Mouse (Mus musculus): Measurements from ENCODE around the gene Zfp239.
"Not testable (repeated sequence)": the region's sequence is repeated elsewhere in the genome, so short reads cannot be mapped to it uniquely, and the experiment has no call there.

Gene Zfp239

DNA sequence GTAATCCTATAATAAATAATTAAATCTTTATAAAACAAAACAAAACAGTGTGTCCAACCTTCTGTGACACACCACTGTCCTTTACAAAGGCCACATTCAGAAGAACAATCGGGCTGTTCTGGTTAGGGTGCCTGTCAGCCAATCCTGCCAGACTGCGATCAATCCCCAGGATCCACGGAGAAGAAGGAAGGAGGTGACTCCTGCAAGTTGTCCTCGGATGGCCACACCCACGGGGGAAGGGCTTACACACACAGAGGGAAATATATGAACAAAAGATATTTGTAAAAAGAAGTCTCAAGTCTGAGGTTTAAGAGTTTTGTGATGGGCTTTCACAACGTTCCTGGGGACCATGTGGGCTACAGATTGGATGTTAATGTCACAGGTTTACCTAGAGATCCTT, at the start of gene Zfp239:
Gene Zfp239 (plus strand): TSS at position 253 of the 400 bp plus-strand sequence.
- in situ Hi-C loops (cut with MboI, MseI) = loop anchor here (10.0 kb wide), 1 partner anchor 1907 kb away; no protein-coding TSS in a partner anchor

DNA sequence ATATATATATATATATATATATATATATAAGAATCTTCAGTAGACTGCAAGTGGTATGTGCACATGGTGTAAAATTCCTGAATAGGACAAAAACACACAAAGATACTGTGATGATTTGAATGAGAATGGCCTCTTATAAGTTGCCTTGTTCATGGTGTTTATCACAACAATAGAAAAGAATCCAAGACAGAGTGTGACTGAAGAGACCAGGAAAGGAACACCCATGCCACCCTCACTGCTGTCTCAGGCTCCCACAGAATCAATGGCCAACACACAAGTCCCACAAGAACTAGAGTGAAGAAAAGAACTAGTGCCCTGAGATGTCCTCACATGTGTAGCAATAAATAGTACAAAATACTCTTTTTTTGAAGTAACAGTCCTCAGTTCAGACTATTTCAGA, 47.2 kb upstream of the Zfp239 start:
- in situ Hi-C loops (cut with MboI, MseI) = no loop called here

DNA sequence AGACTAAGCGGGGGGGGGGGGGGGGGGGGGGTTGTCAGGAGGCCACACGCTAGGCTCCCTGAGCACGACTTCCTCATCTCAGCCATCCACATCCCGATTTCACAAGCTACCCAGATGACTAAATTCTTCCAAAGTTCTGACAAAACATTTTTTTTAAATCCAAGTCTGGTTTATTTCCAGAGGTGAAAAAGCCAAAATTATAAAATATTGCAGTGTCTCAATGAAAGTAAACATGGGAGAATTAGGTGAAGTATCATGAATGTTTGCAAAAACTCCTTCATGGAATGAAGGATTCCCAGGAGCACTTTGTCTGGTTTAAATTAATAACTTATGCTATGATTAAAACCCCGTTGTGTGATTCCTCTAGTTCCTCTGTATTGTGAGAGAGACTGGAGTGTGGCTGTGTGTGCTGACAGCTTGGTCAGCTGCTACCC, 44.8 kb upstream of the Zfp239 start:
- in situ Hi-C loops (cut with MboI, MseI) = no loop called here

DNA sequence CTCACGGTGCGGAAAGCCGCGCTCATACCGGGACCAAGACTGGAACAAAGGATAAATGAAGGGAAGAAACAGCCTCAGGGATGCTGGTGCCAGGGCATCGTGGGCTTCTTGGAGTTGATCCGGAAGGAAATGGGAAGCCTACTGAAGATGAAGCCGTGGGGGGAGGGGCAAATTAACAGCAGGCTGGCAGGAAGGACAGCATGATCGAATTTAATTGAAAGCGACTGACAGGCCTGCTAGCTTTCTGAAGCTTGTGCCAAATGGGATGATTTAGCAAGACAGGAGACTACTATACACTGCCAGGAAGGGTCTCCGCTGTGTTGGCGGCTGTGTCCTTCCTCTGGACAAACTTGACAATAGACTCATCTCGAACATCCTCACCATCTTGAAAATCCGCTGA, 41.6 kb upstream of the Zfp239 start:
- in situ Hi-C loops (cut with MboI, MseI) = loop anchor here (5.0 kb wide), 2 partner anchors 68 to 653 kb away; partner anchors contain the start of gene Cxcl12

DNA sequence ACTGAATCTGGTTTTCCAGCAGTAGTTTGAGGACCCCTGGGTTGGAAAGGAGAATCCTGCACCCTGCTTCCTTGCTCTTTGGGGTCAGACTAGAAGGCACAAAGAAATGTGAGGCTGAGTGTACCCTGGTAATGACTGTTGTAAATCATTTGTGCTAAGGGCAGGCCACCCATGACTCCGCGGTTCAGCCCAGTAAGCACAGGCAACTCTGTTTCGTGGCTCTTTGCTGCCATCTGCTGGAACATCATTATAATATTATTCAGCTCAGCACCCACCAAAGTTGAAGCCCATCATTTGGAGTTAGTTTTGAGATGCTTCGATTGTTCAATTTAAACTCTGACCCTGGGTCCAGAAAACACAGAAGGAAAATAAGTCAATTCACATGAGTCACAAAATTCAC, 36.5 kb upstream of the Zfp239 start:
- in situ Hi-C loops (cut with MboI, MseI) = loop anchor here (5.0 to 25.0 kb wide), 2 partner anchors 153 to 1188 kb away; partner anchors contain the start of gene Zfp422

DNA sequence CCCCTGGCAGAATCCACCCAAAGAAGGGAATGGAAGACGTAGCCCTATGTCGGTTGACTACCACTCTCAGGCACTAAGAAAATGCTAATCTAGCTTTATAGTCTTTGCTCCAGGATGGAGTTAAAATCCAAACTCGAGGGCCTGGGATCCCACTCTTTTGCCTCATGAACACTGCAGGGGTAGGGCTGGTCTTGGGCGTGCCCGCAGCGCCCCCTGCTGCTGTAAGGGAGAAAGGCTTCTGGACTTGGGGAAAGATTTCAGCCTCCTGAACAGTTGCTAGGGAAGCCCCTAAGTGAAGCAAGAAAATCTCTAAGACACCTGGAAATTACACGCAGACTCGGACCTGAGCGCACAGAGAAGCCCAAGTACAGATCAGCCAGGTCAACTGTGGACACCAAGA, 33.6 kb upstream of the Zfp239 start:
- in situ Hi-C loops (cut with MboI, MseI) = loop anchor here (5.0 to 25.0 kb wide), 2 partner anchors 156 to 1191 kb away; partner anchors contain the start of gene Zfp422

DNA sequence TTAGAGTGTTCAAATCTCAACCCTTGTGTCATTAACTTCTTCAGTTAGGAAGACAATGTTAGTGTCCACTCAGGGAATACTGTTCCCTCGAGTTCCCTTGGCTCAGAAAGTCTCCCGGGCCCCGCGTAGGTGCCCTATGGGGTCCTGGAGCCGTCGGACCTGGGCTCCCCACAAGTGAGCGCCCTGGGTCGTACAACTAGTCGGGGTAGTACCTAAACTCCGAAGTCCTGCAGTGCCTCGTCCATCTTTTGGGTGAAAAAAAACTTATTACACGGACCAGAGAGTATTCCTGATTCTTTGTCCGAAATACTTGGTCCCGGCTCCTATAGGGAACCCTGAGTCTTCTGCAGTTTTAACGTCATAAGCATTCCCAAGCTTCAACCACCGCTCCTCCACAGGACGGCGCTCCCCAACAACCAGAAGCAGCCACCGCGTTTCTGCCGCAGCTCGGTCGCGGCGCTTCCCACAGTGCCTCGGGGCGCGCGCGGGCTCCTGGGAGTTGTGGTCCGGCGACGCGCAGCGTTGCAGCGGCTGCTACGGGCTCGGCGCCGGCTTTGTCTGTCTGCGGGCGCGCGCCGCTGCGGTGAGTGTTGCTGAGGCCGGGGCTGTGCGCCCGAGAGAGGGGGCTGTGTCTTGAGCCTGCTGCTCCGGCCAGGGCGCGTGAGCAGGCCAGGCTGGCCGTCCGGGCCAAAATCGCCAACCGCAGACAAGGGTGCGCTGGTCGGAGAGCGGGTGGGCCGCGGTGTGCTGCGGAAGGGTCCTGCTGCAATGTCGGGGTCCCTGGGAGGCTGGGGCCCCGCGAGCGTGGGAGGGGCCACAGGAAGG, 21.0 kb upstream of the Zfp239 start, which contains the start of gene Zfp637:
Gene Zfp637 (plus strand): TSS at position 495 of the 825 bp plus-strand sequence.
- in situ Hi-C loops (cut with MboI, MseI) = loop anchor here (25.0 kb wide), 1 partner anchor 1204 kb away; the partner anchor contains the start of gene Zfp422

DNA sequence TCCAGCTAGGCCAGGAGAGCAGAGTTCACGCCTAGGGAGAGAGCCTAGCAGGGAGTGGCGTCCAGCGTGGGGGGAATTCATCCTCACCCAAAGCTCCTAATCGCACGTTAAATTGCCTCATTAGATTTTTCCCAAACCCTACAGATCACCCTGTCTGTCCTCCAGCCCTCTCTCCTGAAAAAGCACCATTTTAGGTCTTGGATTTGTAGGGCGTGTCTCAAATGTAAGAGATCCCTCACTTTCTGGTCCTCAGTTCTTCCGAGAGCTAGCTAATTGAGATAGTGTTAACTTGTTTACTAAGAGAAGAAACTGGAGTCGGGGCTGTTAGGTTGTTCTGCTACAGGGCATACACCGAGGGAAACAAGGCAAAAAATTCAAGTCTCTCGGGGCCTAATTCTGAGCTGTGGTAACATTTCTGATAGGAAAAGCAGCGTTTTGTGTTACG, 20.4 kb upstream of the Zfp239 start:
- in situ Hi-C loops (cut with MboI, MseI) = loop anchor here (25.0 kb wide), 1 partner anchor 1204 kb away; the partner anchor contains the start of gene Zfp422

DNA sequence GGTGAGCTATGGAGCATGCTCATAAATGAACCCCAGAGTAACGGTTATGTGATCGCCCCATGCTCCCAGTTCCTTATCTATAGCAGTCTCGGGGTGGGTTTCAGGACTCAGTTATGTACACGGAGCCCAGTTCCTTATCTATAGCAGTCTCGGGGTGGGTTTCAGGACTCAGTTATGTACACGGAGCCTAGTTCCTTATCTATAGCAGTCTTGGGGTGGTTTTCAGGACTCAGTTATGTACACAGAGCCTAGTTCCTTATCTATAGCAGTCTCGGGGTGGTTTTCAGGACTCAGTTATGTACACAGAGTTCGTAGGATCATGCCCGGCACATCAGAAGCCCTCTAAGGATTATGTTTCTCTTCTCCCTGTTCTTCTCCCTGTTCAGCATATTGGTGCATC, 17.3 kb upstream of the Zfp239 start:
- in situ Hi-C loops (cut with MboI, MseI) = loop anchor here (25.0 kb wide), 1 partner anchor 1207 kb away; the partner anchor contains the start of gene Zfp422

DNA sequence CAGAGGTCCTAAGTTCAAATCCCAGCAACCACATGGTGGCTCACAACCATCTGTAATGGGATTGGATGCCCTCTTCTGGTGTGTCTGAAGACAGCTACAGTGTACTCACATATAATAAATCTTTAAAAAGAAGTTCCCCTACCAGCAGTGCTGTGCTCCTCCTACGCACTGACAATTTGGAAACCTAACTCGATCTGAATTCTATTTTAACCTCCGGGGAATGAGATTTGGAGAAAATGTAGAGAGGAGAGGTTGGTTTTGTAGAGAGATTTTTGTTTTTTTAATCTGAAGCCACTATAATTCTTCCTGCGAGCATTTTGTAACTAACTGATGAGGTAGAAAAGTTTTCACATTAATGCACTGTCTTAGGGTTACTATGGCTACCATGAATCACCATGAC, 15.2 kb upstream of the Zfp239 start:
- in situ Hi-C loops (cut with MboI, MseI) = loop anchor here (25.0 kb wide), 1 partner anchor 1209 kb away; the partner anchor contains the start of gene Zfp422

DNA sequence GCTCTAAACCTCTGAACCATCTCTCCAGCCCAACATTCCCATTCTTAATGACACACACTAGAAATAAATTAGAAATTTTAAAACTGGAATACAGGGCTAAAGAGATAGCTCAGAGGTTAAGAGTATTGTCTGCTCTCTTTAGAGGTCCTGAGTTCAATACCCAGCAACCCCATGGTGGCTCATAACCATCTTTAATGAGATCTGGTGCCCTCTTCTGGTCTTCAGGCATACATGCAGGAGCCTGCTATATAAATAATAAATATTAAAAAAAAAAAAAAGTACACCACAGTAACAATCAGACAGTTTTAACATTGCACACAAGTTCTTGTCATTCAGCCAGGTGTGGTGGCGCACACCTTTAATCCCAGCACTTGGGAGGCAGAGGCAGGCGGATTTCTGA, 14.1 kb upstream of the Zfp239 start:
- in situ Hi-C loops (cut with MboI, MseI) = loop anchor here (25.0 kb wide), 1 partner anchor 1210 kb away; the partner anchor contains the start of gene Zfp422

DNA sequence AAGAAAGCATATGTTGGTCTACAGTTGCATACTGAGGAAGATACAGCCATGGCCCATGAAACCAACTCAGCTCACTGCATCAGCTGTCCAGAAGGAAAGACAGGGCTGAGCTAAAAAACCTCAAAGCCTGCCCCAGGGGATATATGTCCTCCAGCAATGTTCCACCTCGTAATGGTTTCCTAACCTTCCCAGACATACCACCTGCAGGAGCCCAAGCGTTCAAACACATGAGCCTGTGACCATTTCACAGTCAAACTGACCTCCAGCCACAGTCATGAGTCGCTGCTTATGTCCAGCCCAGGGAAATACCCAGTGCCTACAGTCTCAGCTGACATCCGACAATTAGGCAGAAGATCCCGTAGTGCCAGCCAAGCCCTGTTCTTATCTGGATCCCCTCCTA, 13.3 kb upstream of the Zfp239 start:
- in situ Hi-C loops (cut with MboI, MseI) = loop anchor here (25.0 kb wide), 1 partner anchor 1211 kb away; the partner anchor contains the start of gene Zfp422

DNA sequence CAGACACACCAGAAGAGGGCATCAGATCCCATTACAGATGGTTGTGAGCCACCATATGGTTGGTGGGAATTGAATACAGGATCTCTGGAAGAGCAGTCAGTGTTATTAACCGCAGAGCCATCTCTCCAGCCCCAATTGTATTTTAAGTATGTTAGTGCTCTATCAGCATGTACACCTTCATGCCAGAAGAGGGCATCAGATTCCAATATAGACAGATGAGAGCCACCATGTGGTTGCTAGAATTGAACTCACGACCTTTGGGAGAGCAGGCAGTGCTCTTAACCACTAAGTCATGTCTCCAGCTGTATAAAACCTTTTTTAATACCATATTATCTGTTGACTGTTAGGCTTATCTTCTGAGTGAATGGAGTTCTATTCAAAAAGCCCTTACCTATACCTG, 10.2 kb upstream of the Zfp239 start:
- in situ Hi-C loops (cut with MboI, MseI) = no loop called here

DNA sequence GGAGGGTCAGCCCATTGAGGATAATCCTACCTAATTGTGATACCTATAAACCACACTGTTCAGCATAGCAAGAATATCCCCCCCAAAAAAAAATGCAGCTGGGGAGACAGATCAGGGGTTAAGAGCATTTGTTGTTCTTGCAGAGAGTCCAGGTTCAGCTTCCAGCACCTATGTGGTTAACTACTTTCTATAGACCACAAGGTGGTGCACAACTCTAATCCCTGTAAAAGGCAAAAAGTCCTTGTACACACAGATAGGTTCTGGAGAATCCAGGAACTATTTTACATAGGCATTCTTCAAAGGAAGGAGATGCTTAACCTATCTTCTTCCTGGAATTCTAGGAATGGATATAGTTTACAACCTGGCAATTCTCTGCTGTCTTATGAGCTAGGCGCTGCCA, 3.9 kb upstream of the Zfp239 start:
- in situ Hi-C loops (cut with MboI, MseI) = no loop called here

DNA sequence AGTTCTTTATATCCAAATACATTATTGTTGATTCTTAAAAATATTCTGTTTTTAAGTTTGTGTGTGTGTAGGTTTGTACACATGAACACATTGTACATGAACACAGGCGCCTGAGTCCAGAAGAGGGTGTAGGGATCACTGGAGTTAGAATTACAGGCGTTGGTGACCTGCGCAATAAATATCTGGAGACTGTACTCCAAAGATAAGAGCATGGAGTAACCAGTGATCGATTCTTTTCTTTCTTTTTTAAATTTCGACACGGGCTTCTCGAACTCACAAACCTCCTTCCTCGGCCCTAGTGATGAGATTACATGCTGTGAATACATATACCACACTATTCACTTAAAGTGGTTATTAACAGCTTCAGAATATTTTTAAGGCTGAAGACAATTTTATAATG, 565 bp downstream of the Zfp239 start:
- in situ Hi-C loops (cut with MboI, MseI) = loop anchor here (10.0 kb wide), 1 partner anchor 1908 kb away; no protein-coding TSS in a partner anchor

DNA sequence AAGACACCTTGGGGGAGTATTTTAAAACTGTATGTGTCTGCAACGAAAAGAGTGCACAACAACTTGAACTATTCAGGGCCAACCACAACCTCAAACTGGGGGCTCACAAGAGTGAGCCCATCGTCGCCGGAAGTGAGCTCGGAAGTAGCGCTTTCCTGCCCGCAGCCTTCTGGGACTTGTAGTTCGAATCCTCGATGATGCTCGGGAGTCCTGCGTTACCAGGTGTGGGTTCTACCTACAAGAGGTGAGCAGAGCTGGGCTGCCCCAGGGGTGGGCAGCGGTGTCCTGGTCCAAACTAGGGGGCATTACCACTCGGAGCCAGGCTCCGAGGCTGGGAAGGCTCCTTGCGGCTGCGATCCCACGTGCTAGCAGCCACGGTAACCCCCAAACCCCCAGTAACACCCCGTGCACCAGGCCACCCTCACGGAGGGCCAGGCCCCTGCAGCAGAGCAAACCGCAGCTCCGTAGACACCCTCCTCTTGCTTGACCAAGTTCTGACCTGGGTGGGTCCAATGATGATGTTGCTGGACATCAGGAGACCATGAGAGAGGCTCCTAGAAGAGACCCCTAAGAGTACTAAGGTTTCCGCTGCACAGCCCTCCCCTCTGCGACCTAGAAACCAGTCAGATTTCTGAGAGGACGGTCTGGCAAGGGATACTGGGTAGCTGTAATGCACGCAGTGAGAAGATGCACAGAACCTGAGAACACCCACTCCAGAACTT, 1.2 kb downstream of the Zfp239 start:
- in situ Hi-C loops (cut with MboI, MseI) = loop anchor here (10.0 kb wide), 1 partner anchor 1908 kb away; no protein-coding TSS in a partner anchor

DNA sequence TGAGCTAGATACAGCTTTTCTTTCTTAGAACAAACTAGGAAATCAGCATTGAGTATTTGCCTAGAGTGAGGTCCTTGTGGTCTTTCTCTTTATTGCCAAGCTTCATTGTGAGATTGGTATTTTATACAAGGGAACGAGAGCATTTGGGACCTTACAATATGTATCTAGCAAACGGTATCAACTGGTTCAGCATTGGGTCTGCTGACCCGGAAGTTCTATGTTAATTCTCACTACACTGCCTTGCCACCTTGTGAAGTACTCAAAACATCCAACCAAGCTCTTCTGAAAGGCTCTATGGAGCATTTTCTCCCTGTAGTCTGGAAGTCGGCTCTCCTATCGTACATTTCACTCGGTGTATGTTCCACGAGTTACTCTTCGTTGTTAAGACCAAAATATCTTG, 1.9 kb downstream of the Zfp239 start:
- in situ Hi-C loops (cut with MboI, MseI) = loop anchor here (10.0 kb wide), 1 partner anchor 1909 kb away; no protein-coding TSS in a partner anchor

DNA sequence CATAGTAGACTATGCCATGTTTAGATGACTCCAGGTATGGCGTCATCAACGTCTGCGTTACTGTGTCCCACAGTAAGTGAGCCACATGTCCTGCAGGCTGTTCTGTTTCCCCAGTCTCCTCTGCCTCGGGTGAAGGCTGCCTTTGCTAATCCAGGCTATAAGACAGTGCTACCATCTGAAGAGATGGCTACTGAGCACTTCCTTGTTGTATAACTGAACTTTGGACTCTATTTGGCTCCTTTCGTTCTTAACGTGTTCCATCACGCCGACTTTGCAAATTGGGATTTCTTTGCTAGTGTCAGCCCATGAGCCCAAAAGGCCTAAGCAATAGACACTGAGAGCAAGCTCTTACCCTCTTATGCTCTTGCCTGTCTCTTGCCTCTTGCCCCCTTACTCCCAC, 6.3 kb downstream of the Zfp239 start:
- in situ Hi-C loops (cut with MboI, MseI) = loop anchor here (10.0 kb wide), 1 partner anchor 1913 kb away; no protein-coding TSS in a partner anchor

DNA sequence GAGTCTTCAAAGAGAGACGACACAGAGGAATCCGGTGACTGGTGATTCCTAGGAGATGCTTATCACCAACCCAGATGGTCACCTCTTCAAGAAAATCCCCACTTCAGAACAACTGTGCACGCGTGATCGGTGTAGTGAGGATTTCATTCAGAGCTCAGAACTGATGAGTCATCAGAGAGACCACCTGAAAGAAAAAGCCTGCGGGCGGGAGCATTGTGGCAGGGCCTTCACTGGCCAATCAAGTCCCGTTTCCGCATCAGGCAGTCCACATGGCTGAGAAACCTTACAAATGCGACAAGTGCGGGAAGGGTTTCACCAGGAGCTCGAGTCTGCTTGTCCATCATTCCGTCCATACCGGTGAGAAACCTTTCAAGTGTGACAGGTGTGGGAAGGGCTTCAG, 9.1 kb downstream of the Zfp239 start:
- in situ Hi-C loops (cut with MboI, MseI) = no loop called here

DNA sequence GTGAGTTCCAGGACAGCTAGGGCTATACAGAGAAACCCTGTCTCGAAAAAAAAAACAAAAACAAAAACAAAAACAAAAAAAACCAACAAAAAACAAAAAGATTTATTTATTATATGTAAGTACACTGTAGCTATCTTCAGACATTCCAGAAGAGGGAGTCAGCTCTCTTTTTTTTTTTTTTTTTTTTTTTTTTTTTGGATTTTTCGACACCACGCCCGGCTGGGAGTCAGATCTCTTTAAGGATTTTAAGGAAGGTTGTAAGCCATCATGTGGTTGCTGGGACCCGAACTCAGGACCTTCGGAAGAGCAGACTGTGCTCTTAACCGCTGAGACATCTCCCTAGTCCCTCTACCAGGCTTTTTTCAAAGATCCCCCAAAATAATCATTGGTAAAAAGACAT, 11.6 kb downstream of the Zfp239 start:
- in situ Hi-C loops (cut with MboI, MseI) = not testable (repeated sequence)

DNA sequence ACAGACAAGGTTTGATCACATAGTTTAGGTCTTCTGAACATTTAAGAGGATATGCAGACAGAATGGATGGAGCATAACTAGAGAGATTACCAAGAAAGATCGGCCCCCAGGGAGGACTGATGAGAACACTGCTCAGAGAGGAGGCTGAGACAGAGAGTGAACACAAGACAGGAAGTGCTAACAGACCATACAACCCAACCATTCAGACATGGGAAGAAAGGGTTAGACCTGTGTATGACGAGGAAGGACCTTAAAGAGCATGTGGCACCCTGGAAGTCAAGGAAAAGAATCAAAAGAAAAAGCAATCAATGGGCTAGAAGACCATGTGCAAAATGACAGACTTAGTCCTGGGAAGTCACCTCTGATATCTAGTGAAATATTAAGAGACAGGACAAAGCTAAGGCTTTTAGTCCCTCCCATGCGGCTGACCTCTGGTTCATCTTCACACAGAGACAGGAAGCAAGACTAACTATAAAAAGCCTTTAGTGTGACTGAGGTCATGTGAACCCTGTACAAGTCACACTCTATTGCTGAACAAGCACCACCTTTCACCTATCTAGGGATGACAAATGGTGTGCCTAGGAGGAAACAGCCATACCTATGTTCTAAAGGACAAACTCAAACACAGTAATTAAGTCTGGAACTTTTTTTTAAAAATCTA, 12.9 kb downstream of the Zfp239 start:
- in situ Hi-C loops (cut with MboI, MseI) = loop anchor here (25.0 kb wide), 1 partner anchor 1513 kb away; no protein-coding TSS in a partner anchor

Measured in regulatory T cell (primary cell).